Mouse (Mus musculus) brain, adult 2 months (tissue): ENCODE results near the gene Eif3k.

Experiments used
- DNase-seq: peaks from one replicate; pipeline ENCODE4 v3.0.0; 2011; ENCODE audit warnings: low read depth, low spot score

Gene Eif3k

GRCm38 (mm10) chr7:28939418-28940183, 42.1 kb downstream of the Eif3k start:
- no peak for DNase-seq

GRCm38 (mm10) chr7:28938654-28939053, 43.0 kb downstream of the Eif3k start:
- DNase-seq: peak; percentile 60

- no peak for DNase-seq
Measured at GRCm38 (mm10) chr7:28936787-28937186, 44.9 kb downstream of the Eif3k start.

GRCm38 (mm10) chr7:28933825-28934224, 47.8 kb downstream of the Eif3k start:
- DNase-seq: no peak

- DNase-seq: no peak
Measured at GRCm38 (mm10) chr7:28932421-28933041, 49.1 kb downstream of the Eif3k start.

GRCm38 (mm10) chr7:28931695-28932039, 50.0 kb downstream of the Eif3k start:
- DNase-seq: no peak

- DNase-seq: peak; percentile 62
Measured at GRCm38 (mm10) chr7:28931032-28931694, 50.5 kb downstream of the Eif3k start.

- DNase-seq: peak; percentile 85
Measured at GRCm38 (mm10) chr7:28930320-28931031, 51.2 kb downstream of the Eif3k start.

GRCm38 (mm10) chr7:28929381-28929780, 52.3 kb downstream of the Eif3k start:
- DNase-seq: no peak

- DNase-seq: peak; percentile 64
Measured at GRCm38 (mm10) chr7:28926172-28926571, 55.5 kb downstream of the Eif3k start.

- DNase-seq: no peak
Measured at GRCm38 (mm10) chr7:28925317-28925716, 56.3 kb downstream of the Eif3k start.

GRCm38 (mm10) chr7:28924802-28925201, 56.9 kb downstream of the Eif3k start:
- no peak for DNase-seq

- no peak for DNase-seq
Measured at GRCm38 (mm10) chr7:28923865-28924291, 57.8 kb downstream of the Eif3k start.

- peak; percentile 90 for DNase-seq
Measured at GRCm38 (mm10) chr7:28922606-28923005, 59.1 kb downstream of the Eif3k start.

GRCm38 (mm10) chr7:28921722-28922465, 59.8 kb downstream of the Eif3k start:
- DNase-seq: peak; percentile 71
